Mouse (Mus musculus) frontal cortex, postnatal 36 days (tissue): ENCODE measurements at regions not wholly inside any gene's neighbourhood (a gene's known extent, or its start where the extent isn't known, plus 50 kb on each side); places are given as distances from the start of the nearest gene placed in this dataset.

Experiments
- DNase-seq, 2 experiments: peaks; one replicate each; pipeline ENCODE4 v3.0.0; 2022; ENCODE audit warnings: low spot score in 2 of 2

- peak; percentile 4 to 20 for DNase-seq
Measured at GRCm38 (mm10) chr5:9954652-9955051, 229.7 kb upstream of the Grm3 start.

- no peak for DNase-seq
Measured at GRCm38 (mm10) chr5:9938746-9939145, 213.8 kb upstream of the Grm3 start.

- peak in 1 of 2 experiments; percentile 16 for DNase-seq
Measured at GRCm38 (mm10) chr5:9912936-9913335, 188.0 kb upstream of the Grm3 start.

- DNase-seq: peak in 1 of 2 experiments; percentile 38
Measured at GRCm38 (mm10) chr5:9911783-9912182, 186.8 kb upstream of the Grm3 start.

GRCm38 (mm10) chr5:9911089-9911473 is 186.1 kb upstream of the Grm3 start:
- DNase-seq: no peak

GRCm38 (mm10) chr5:9910452-9911088 is 185.6 kb upstream of the Grm3 start:
- DNase-seq: no peak

GRCm38 (mm10) chr5:9895297-9895696 is 170.3 kb upstream of the Grm3 start:
- no peak for DNase-seq

GRCm38 (mm10) chr5:9878063-9878462 is 153.1 kb upstream of the Grm3 start:
- no peak for DNase-seq

- peak in 1 of 2 experiments; percentile 4 for DNase-seq
Measured at GRCm38 (mm10) chr5:9869091-9869490, 144.1 kb upstream of the Grm3 start.

GRCm38 (mm10) chr5:9829750-9830149 is 104.8 kb upstream of the Grm3 start:
- DNase-seq: peak in 1 of 2 experiments; percentile 1

GRCm38 (mm10) chr5:9801707-9802106 is 76.7 kb upstream of the Grm3 start:
- no peak for DNase-seq

GRCm38 (mm10) chr5:9781107-9781506 is 56.1 kb upstream of the Grm3 start:
- DNase-seq: no peak
